Mouse (Mus musculus) hindbrain, embryonic 14.5 days (tissue): ENCODE data around the gene Rtl5. TPM values are rescaled to one million over a fixed set of nuclear protein-coding genes. Genes with fewer than 3 reads are reported as not detected.

Experiments
- ATAC-seq: fragments of 200-750 bp; cut with Nextera tagmentation; 2 replicates; pipeline ENCODE4 v1.8.0; 2017; ENCODE audit warnings: moderate number of reproducible peaks, mild to moderate bottlenecking, moderate TSS enrichment, moderate library complexity; ENCODE audit not compliant: low FRiP score
- DNase-seq: peaks from one replicate; pipeline ENCODE4 v3.0.0-alpha.2; 2015; ENCODE audit warnings: low spot score
- H3K27ac ChIP-seq: fragments of 300-500 bp; sonication (generic); 2 replicates; pipeline ENCODE4 v1.5.1; 2014; ENCODE audit warnings: mild to moderate bottlenecking, moderate library complexity
- H3K27me3 ChIP-seq: fragments of 300-500 bp; sonication (generic); 2 replicates; pipeline ENCODE4 v1.6.1; 2014; ENCODE audit warnings: mild to moderate bottlenecking, low read length, mixed read lengths; ENCODE audit not compliant: control insufficient read depth, insufficient read depth
- H3K36me3 ChIP-seq: fragments of 300-500 bp; sonication (generic); replicated peaks from 2 replicates; pipeline ENCODE4 v1.6.1; 2014; ENCODE audit not compliant: control insufficient read depth, insufficient read depth
- H3K4me1 ChIP-seq: fragments of 300-500 bp; sonication (generic); replicated peaks from 2 replicates; pipeline ENCODE4 v1.6.1; 2014; ENCODE audit warnings: antibody characterized with exemption, low read length, mixed read lengths; ENCODE audit not compliant: control insufficient read depth, insufficient read depth
- H3K4me2 ChIP-seq: fragments of 300-500 bp; sonication (generic); replicated peaks from 2 replicates; pipeline ENCODE4 v1.6.1; 2014; ENCODE audit warnings: mild to moderate bottlenecking, moderate library complexity
- H3K4me3 ChIP-seq: fragments of 300-500 bp; sonication (generic); replicated peaks from 2 replicates; pipeline ENCODE4 v1.5.1; 2014; ENCODE audit warnings: mild to moderate bottlenecking, low read length
- H3K9ac ChIP-seq: fragments of 300-500 bp; sonication (generic); 2 replicates; pipeline ENCODE4 v1.6.1; 2014
- H3K9me3 ChIP-seq: fragments of 300-500 bp; sonication (generic); 2 replicates; pipeline ENCODE4 v1.6.1; 2016; ENCODE audit warnings: low read length; ENCODE audit not compliant: control insufficient read depth
- WGBS: fragments of 180-500 bp; shearing (Covaris S2); extraction: QIAGEN DNeasy Blood & Tissue Kit; methylation state at CpG from one replicate; pipeline ENCODE4 v1.1.7; 2014; 5-methylcytosine and 5-hydroxymethylcytosine counted together
- polyA plus RNA-seq: library from polyadenylated mRNA; unstranded; fragments of >200 nt; fragmentation: Nextera tagmentation; extraction: Ambion mirVana; gene quantifications from 2 replicates; pipeline ENCODE4 v1.2.1, GENCODE M21; 2014

The Rtl5 gene
- polyA plus RNA-seq, 1 experiment from 2014 or later: 3.2 TPM

GRCm38 (mm10) chrX:102071517-102071916, 413 bp upstream of the Rtl5 start:
- Histone ChIP-seq H3K27ac (peak overlapping the region; percentile 86), H3K4me3 (peak overlapping the region; percentile 55), H3K4me1 (peaks cover 16% of the 10 kb centered on the region; the same call in 1 of the 2 replicates), H3K9ac (peak overlapping the region; percentile 74), H3K4me2 (peak overlapping the region; percentile 64), H3K9me3 (no peaks in the 10 kb centered on the region), H3K27me3 (peaks cover 3% of the 10 kb centered on the region), H3K36me3 (no peaks in the 10 kb centered on the region)
- 27% methylated on average over 2 of the region's 2 CpGs for WGBS
- ATAC-seq: peak; percentile 49
- no peak for DNase-seq

DNA sequence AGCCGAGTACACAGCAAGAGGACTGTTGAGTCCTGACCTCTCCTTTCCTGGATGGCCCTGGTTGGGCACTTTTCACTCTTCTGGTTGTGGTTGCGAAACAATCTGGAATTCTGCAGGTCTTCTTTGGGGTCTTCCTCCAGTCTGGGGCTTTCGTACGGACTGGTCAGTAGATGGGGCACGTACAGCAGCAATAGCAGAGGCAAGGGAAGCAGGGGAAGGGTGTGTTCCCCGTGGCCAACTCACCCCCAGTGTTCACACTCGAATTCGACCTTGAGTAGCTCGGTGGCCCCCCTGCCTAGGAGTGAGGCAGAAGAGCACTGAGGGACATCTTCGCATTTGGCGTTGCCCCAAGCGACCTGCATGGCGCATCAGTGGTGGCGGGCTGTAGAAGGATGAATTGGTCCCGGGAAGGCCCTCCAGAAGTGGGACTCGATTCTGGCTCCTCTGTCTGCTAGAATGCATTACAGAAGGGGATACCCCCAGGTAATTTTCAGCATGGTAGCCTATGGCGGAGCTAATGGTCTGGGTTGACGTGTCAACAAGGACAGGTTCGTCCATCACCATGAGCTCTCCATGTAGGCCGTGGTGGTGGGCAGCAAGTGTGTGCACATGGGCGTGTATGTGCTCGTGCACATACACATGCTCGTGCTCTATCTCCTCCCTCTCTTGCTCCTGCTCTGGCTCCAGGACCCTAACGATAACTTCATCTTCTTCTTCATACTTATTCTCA, 2.1 kb downstream of the Rtl5 start:
- Histone ChIP-seq H3K36me3 (no peaks in the 10 kb centered on the region), H3K9ac (no peak overlapping the region), H3K9me3 (no peaks in the 10 kb centered on the region), H3K27me3 (peaks cover 3% of the 10 kb centered on the region), H3K4me3 (0 out of 2 replicates have a peak overlapping the region, but pooled peaks have one; percentile 55), H3K27ac (no peak overlapping the region), H3K4me2 (peak overlapping the region; percentile 64), H3K4me1 (peaks cover 16% of the 10 kb centered on the region; the same call in 1 of the 2 replicates)
- ATAC-seq (no peak), DNase-seq (no peak)
- 93% methylated on average over 24 of the region's 24 CpGs for WGBS

DNA sequence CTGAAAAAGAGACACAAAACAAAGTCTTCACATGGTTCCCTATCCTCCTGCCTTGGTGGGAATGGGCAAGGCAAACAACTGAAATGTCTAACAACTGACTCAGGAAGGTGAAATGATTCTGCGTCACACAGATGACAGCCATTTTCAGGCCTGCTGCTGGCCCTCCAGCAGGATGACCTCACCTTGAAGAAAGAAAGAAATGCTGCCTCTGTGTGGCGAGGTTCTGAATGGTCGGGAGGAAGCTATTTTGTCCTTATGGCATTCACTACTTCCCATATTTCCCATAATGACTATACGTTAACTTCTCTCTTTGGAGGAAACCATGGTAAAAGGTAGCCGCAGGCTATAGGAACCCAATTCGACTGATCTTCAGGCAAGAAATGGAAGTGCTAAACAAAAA, 4.0 kb downstream of the Rtl5 start:
- ATAC-seq (no peak), DNase-seq (no peak)
- Histone ChIP-seq H3K9me3 (no peaks in the 10 kb centered on the region), H3K4me3 (no peak overlapping the region), H3K36me3 (no peaks in the 10 kb centered on the region), H3K27me3 (peaks cover 9% of the 10 kb centered on the region), H3K27ac (no peak overlapping the region), H3K4me1 (peaks cover 16% of the 10 kb centered on the region; the same call in 1 of the 2 replicates), H3K4me2 (peak overlapping the region; percentile 12; the same call in 1 of the 2 replicates), H3K9ac (no peak overlapping the region; the same call in 1 of the 2 replicates)
- 71% methylated on average over 6 of the region's 6 CpGs for WGBS

- ATAC-seq (peak; percentile 34; the same call in 1 of the 2 replicates), DNase-seq (peak; percentile 85)
- H3K9me3 ChIP-seq: no peaks in the 10 kb centered on the region
- no peak overlapping the region for H3K4me2 ChIP-seq
- WGBS: 17% methylated on average over 9 of the region's 9 CpGs
- no peak overlapping the region for H3K4me3 ChIP-seq
- peaks cover 10% of the 10 kb centered on the region; the same call in 1 of the 2 replicates for H3K4me1 ChIP-seq
- H3K27ac ChIP-seq: no peak overlapping the region
- H3K36me3 ChIP-seq: no peaks in the 10 kb centered on the region
- H3K9ac ChIP-seq: no peak overlapping the region
- H3K27me3 ChIP-seq: peaks cover 9% of the 10 kb centered on the region
Measured at GRCm38 (mm10) chrX:102066134-102066533, 5.0 kb downstream of the Rtl5 start.

DNA sequence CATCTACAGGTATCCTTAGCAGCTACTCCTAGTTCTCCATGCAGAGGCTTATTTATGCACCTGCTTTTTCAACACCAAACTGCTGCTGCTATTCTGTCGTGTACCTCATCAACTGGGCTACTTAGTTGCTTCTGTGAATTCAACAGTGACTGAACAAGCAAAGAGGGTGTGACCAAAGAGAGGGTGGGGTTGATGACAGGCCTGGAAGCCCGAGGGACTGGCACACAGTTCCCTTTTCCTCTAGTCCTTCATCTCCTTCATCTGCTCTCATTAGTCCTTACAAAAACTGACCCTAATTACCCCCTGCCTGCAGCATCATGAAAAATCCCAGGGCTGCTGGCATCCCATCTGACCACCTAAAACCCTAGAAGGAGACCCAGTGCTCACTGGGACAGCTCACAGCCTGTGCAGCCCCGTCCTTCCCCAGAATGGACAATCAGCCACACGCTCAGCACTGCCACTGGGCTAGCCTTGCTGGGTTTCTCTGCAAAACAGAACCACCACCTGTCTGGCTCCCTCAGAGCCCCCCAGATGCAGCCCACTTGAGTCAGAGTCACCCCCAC, 5.8 kb downstream of the Rtl5 start:
- Histone ChIP-seq H3K36me3 (no peaks in the 10 kb centered on the region), H3K27me3 (peaks cover 9% of the 10 kb centered on the region), H3K4me3 (no peak overlapping the region), H3K9ac (no peak overlapping the region), H3K4me1 (peaks cover 10% of the 10 kb centered on the region; the same call in 1 of the 2 replicates), H3K4me2 (no peak overlapping the region), H3K9me3 (no peaks in the 10 kb centered on the region), H3K27ac (no peak overlapping the region)
- ATAC-seq (no peak), DNase-seq (no peak)
- 48% methylated on average over 4 of the region's 4 CpGs for WGBS

GRCm38 (mm10) chrX:102064062-102064461, 7.0 kb downstream of the Rtl5 start:
- DNase-seq (no peak), ATAC-seq (no peak)
- WGBS: 48% methylated on average over 3 of the region's 3 CpGs
- Histone ChIP-seq H3K36me3 (no peaks in the 10 kb centered on the region), H3K4me2 (no peak overlapping the region), H3K27me3 (peaks cover 9% of the 10 kb centered on the region), H3K4me3 (no peak overlapping the region), H3K4me1 (peaks cover 10% of the 10 kb centered on the region; the same call in 1 of the 2 replicates), H3K9me3 (no peaks in the 10 kb centered on the region), H3K27ac (no peak overlapping the region), H3K9ac (no peak overlapping the region)

DNA sequence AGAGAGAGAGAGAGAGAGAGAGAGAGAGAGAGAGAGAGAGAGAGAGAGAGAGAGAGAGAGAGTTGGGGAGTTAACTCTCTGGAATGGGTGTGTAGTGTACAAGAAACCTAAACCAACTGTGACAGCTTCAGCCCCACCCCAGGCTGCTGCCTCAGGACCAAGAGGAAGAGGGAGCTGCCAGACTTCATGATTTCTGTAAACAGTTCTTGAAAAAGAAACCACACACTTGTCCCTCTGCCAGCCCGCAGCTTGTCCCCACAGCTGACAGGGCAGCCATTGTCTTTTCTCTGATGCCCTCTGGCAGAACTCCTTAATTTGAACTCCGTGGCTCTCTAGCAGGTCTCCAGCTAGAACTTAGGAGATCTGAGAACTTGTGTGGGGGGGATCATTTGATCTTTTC, 10.2 kb downstream of the Rtl5 start:
- no peak overlapping the region for H3K27ac ChIP-seq
- H3K36me3 ChIP-seq: no peaks in the 10 kb centered on the region
- 27% methylated on average over 2 of the region's 2 CpGs for WGBS
- no peak overlapping the region for H3K4me2 ChIP-seq
- H3K4me3 ChIP-seq: no peak overlapping the region
- H3K9me3 ChIP-seq: no peaks in the 10 kb centered on the region
- H3K9ac ChIP-seq: no peak overlapping the region
- H3K4me1 ChIP-seq: no peaks in the 10 kb centered on the region; the same call in 1 of the 2 replicates
- DNase-seq (no peak), ATAC-seq (no peak)
- peaks cover 6% of the 10 kb centered on the region; the same call in 1 of the 2 replicates for H3K27me3 ChIP-seq

- Histone ChIP-seq H3K9ac (no peak overlapping the region), H3K27ac (no peak overlapping the region), H3K4me2 (no peak overlapping the region), H3K4me3 (no peak overlapping the region), H3K4me1 (no peaks in the 10 kb centered on the region; the same call in 1 of the 2 replicates), H3K9me3 (no peaks in the 10 kb centered on the region), H3K27me3 (peaks cover 6% of the 10 kb centered on the region; the same call in 1 of the 2 replicates), H3K36me3 (no peaks in the 10 kb centered on the region)
- no peak for DNase-seq
- WGBS: 68% methylated on average over 5 of the region's 5 CpGs
- ATAC-seq: peak; percentile 66; the same call in 1 of the 2 replicates
Measured at GRCm38 (mm10) chrX:102060243-102060642, 10.9 kb downstream of the Rtl5 start.

GRCm38 (mm10) chrX:102059437-102059836, 11.7 kb downstream of the Rtl5 start:
- 64% methylated on average over 9 of the region's 9 CpGs for WGBS
- no peaks in the 10 kb centered on the region for H3K9me3 ChIP-seq
- no peak for DNase-seq
- no peak overlapping the region for H3K4me2 ChIP-seq
- no peak overlapping the region for H3K9ac ChIP-seq
- no peaks in the 10 kb centered on the region for H3K36me3 ChIP-seq
- H3K27ac ChIP-seq: no peak overlapping the region
- H3K4me1 ChIP-seq: no peaks in the 10 kb centered on the region; the same call in 1 of the 2 replicates
- peaks cover 6% of the 10 kb centered on the region; the same call in 1 of the 2 replicates for H3K27me3 ChIP-seq
- no peak overlapping the region for H3K4me3 ChIP-seq
- no peak for ATAC-seq
